Mouse (Mus musculus) heart, embryonic 16.5 days (tissue): ENCODE data around the gene Mtrex. TPM values are rescaled to one million over a fixed set of nuclear protein-coding genes. Genes with fewer than 3 reads are reported as not detected.

Source experiments
- ATAC-seq: fragments of 200-750 bp; cut with Nextera tagmentation; replicated peaks from 2 replicates; pipeline ENCODE4 v1.8.0; 2017; ENCODE audit warnings: moderate number of reproducible peaks; ENCODE audit not compliant: insufficient read depth, low FRiP score; ENCODE audit errors: extremely low read depth
- H3K27ac ChIP-seq: fragments of 300-500 bp; sonication (generic); 2 replicates; pipeline ENCODE4 v1.5.1; 2014; ENCODE audit warnings: mild to moderate bottlenecking, low read length, control low read depth, moderate library complexity
- H3K27me3 ChIP-seq: fragments of 300-500 bp; sonication (generic); 2 replicates; pipeline ENCODE4 v1.6.1; 2014; ENCODE audit warnings: low read length, mixed read lengths; ENCODE audit not compliant: control insufficient read depth, insufficient read depth
- H3K36me3 ChIP-seq: fragments of 300-500 bp; sonication (generic); 2 replicates; pipeline ENCODE4 v1.6.1; 2014; ENCODE audit not compliant: control insufficient read depth, insufficient read depth
- H3K4me1 ChIP-seq: fragments of 300-500 bp; sonication (generic); 2 replicates; pipeline ENCODE4 v1.6.1; 2014; ENCODE audit warnings: low read length, mixed read lengths; ENCODE audit not compliant: control insufficient read depth, insufficient read depth
- H3K4me2 ChIP-seq: fragments of 300-500 bp; sonication (generic); 2 replicates; pipeline ENCODE4 v1.6.1; 2014; ENCODE audit warnings: low read depth, mild to moderate bottlenecking, control low read depth, low read length
- H3K4me3 ChIP-seq: fragments of 300-500 bp; sonication (generic); 2 replicates; pipeline ENCODE4 v1.5.1; 2014; ENCODE audit warnings: mild to moderate bottlenecking, control low read depth, low read length
- H3K9ac ChIP-seq: fragments of 300-500 bp; sonication (generic); 2 replicates; pipeline ENCODE4 v1.6.1; 2014; ENCODE audit warnings: low read length, control low read depth
- H3K9me3 ChIP-seq: fragments of 300-500 bp; sonication (generic); replicated peaks from 2 replicates; pipeline ENCODE4 v1.6.1; 2016; ENCODE audit warnings: low read length; ENCODE audit not compliant: control insufficient read depth
- WGBS: fragments of 180-500 bp; shearing (Covaris S2); extraction: QIAGEN DNeasy Blood & Tissue Kit; methylation state at CpG from one replicate; pipeline ENCODE4 v1.1.7; 2014; 5-methylcytosine and 5-hydroxymethylcytosine counted together
- polyA plus RNA-seq: library from polyadenylated mRNA; unstranded; fragments of >200 nt; fragmentation: Nextera tagmentation; extraction: Ambion mirVana; gene quantifications from 2 replicates; pipeline ENCODE4 v1.2.1, GENCODE M21; 2015

The Mtrex gene
- 43.0 and 48.8 TPM in 2 replicates for polyA plus RNA-seq

DNA sequence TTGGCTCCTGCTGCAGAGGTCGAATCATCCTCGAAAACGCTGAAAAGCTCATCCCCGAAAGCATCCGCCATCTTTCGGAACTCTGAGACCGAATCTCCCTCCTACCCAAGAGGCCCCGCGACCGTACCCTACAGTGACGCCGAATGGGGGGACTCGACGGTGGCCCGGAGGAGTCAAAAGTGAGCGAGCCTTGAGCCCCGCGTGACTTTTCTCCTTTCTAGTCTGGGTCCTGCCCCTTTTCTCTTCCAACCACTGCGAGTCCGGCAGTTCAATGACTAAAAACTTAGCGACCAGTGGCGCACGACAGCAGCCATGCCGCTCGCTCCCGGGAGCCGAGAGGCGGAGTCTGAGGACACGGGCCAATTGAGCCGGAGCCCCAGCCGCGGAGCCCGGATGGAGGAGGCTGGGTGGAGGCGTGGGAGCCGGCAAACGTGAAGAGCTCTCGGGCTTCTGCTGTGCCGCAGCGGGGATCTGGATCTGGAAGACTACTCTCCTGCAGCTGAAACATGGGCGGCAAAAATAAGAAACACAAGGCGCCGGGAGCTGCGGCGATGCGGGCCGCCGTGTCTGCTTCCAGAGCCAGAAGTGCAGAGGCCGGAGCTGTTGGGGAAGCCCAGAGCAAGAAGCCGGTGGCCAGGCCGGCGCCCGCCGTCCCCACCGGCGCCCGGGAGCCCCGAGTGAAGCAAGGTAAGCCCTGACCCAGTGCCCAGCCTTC, at the start of gene Mtrex, which contains the start of gene Dhx29:
TSS of gene Mtrex (minus strand) at position 112 of the 715 bp plus-strand sequence.
TSS of gene Dhx29 (plus strand) at position 168 of the 715 bp plus-strand sequence.
- Histone ChIP-seq H3K4me1 (peaks cover 16% of the 10 kb centered on the region), H3K4me2 (peak within 1 kb of the TSS; percentile 78), H3K9me3 (no peaks in the 10 kb centered on the region), H3K27ac (peak within 1 kb of the TSS; percentile 87), H3K27me3 (no peaks in the 10 kb centered on the region), H3K9ac (peak within 1 kb of the TSS; percentile 89), H3K4me3 (peak within 1 kb of the TSS; percentile 88), H3K36me3 (peaks cover 3% of the 10 kb centered on the region; the same call in 1 of the 2 replicates)
- peak; percentile 98 for ATAC-seq
- under 1% methylated on average over 57 of the region's 57 CpGs for WGBS

DNA sequence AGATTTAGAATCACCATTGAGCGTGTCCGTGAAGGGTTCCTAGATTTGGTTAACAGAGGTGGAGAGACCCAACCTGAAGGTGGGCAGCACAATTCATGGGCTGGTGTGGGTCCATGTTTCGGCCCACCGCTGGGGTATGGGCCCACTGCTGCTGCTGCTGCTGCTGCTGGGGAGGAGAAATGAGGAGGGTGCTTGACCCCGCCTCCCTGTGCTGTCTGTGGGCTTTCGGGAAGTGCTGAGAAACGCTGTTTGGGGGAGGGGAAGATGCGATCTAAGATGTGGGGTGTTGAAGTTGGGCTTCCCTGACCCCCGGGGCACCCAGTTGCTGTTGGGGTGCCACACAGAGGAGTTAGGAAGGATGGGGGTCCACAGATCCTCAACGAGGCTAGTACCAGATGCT, 49.5 kb upstream of the Mtrex start:
- WGBS: 33% methylated on average over 10 of the region's 10 CpGs
- no peak for ATAC-seq
- no peak overlapping the region for H3K27ac ChIP-seq
- H3K9ac ChIP-seq: no peak overlapping the region
- no peaks in the 10 kb centered on the region for H3K36me3 ChIP-seq
- H3K4me1 ChIP-seq: no peaks in the 10 kb centered on the region
- H3K9me3 ChIP-seq: no peaks in the 10 kb centered on the region
- H3K27me3 ChIP-seq: peaks cover 9% of the 10 kb centered on the region
- peak overlapping the region; percentile 34 for H3K4me2 ChIP-seq
- H3K4me3 ChIP-seq: no peak overlapping the region

DNA sequence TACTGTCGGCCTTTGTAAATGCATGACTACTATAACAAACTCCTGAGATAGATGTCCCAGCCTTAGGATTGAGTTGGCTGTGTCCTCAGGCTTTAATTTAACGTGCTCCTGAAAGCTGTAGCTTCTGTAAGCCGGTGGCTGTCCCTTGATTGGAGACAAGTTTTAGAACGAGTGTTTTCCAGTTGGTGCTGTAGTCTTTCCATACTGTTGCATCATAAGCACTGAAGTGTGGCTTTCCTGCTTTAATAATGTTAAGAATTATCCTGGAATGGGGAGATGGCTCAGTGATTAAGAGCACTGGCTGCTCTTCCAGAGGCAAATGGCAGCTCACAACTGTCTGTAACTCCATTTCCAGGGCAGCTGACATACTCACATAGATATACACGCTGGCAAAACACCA, 40.1 kb upstream of the Mtrex start:
- ATAC-seq: no peak
- Histone ChIP-seq H3K9me3 (no peaks in the 10 kb centered on the region), H3K4me3 (no peak overlapping the region), H3K36me3 (peaks cover 30% of the 10 kb centered on the region), H3K9ac (no peak overlapping the region), H3K4me2 (no peak overlapping the region), H3K27ac (no peak overlapping the region), H3K27me3 (no peaks in the 10 kb centered on the region), H3K4me1 (no peaks in the 10 kb centered on the region)
- WGBS: 94% methylated on average over 5 of the region's 5 CpGs

DNA sequence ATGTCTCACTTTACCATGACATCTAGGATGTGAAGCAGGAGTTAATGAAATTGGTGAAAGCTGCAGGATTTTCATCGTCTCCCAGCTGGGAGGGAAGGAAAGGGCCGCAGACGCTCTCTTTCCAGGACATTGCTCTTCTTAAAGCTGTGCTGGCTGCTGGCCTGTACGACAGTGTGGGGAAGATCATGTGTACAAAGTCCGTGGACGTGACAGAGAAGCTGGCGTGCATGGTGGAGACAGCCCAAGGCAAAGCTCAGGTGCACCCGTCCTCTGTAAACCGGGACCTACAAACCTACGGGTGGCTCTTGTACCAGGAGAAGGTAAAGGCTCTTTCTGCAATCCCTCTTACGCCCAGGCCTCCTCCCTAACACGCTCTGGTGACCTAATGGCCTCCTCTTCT, 37.2 kb upstream of the Mtrex start:
- Histone ChIP-seq H3K36me3 (peaks cover 28% of the 10 kb centered on the region), H3K4me3 (no peak overlapping the region), H3K9me3 (no peaks in the 10 kb centered on the region), H3K27me3 (no peaks in the 10 kb centered on the region), H3K27ac (no peak overlapping the region), H3K4me1 (no peaks in the 10 kb centered on the region), H3K9ac (no peak overlapping the region), H3K4me2 (no peak overlapping the region)
- no peak for ATAC-seq
- 88% methylated on average over 12 of the region's 12 CpGs for WGBS

DNA sequence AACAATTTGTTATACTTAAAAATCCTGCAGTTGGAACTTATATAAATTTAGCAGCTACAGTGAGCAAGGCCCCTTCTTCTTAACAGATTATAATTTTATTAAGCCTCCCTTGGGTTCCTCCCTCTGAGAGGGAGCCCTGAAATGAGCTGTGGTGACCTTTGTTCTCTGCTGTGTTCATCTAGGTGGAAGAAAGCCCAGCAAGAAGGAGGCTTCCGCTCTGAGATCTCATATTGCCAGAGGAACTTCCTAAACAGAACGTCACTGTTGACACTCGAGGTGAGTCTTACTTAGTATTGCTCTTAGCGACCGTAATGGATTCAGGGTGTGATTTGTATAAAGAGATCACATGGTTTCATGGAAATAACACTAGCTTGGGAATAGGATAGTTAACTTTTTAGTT, 35.9 kb upstream of the Mtrex start:
- H3K36me3 ChIP-seq: peaks cover 26% of the 10 kb centered on the region

DNA sequence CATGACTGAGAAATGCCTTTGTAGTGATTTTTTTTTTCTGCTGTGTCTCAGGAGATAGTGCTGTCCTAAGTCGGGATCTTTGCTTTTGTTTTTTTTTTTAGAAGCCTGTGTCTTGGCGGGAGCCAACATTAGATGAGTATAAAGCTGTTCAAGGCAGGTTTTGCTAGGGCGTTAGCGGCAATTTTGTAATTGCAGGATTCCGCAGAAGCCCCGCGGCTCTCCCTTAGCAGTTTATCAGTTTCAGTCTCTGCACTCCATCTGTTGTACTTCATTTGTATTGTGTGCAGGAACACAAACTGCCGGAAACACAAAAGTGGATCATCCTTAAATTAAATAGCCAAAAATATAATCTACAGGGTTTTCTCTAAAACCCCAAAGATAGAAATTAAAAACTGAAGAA, 26.9 kb upstream of the Mtrex start:
- whole genome bisulfite sequencing: 90% methylated on average over 8 of the region's 8 CpGs
- no peak overlapping the region for H3K27ac ChIP-seq
- no peaks in the 10 kb centered on the region for H3K4me1 ChIP-seq
- H3K9ac ChIP-seq: no peak overlapping the region
- peaks cover 35% of the 10 kb centered on the region for H3K36me3 ChIP-seq
- ATAC-seq: no peak
- no peaks in the 10 kb centered on the region for H3K27me3 ChIP-seq
- H3K4me3 ChIP-seq: no peak overlapping the region
- no peak overlapping the region for H3K4me2 ChIP-seq
- H3K9me3 ChIP-seq: no peaks in the 10 kb centered on the region

More for the DNA sequence above, 35.9 kb upstream of the Mtrex start:
- 83% methylated on average over 5 of the region's 5 CpGs for WGBS
- Histone ChIP-seq H3K9ac (no peak overlapping the region), H3K9me3 (no peaks in the 10 kb centered on the region), H3K4me3 (no peak overlapping the region), H3K27ac (no peak overlapping the region), H3K27me3 (no peaks in the 10 kb centered on the region), H3K4me2 (no peak overlapping the region), H3K4me1 (no peaks in the 10 kb centered on the region)
- ATAC-seq: no peak

DNA sequence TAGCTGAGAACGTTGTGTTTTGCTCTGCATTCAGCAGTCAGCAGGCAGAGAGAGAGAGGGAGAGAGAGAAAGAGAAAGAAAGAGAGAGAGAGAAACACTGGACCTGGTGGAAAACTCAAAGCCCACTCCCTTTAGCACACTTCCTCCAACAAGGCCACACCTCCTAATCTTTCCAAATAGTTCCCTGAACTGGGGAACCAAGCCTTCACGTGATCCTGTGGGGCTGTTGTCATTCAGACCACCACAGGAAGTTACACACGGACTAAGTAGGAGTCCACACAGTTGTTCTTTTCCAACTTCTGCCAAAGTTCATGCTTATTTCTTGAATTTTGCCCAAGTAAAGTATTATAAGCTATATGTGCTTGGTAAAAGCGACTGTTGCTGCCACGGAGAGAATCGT, 18.7 kb upstream of the Mtrex start:
- no peak for ATAC-seq
- Histone ChIP-seq H3K4me1 (peaks cover 3% of the 10 kb centered on the region; the same call in 1 of the 2 replicates), H3K36me3 (peaks cover 47% of the 10 kb centered on the region), H3K4me3 (no peak overlapping the region), H3K27ac (no peak overlapping the region), H3K9me3 (no peaks in the 10 kb centered on the region), H3K27me3 (no peaks in the 10 kb centered on the region), H3K9ac (no peak overlapping the region), H3K4me2 (no peak overlapping the region)
- WGBS: 77% methylated on average over 6 of the region's 6 CpGs

DNA sequence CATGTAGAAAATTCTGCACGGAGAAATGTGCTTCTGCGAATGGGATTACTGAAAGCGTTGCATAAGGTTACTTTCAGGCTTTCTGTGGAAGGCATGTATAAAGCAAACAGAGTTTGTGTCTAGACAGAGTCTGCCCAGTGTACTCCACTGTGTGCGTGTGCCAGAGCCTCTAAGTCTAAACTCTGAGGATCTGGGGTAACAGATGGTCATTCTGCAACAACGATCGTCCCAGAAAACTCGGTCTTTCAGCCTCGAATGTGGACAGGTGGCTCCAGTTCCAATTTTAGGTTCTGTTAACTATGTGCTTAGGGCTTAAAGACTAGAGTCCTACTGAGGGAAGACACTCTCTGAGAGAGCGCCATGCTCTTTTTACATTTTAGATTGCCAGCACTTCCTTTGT, 18.1 kb upstream of the Mtrex start:
- ATAC-seq: no peak
- Histone ChIP-seq H3K27me3 (no peaks in the 10 kb centered on the region), H3K9me3 (no peaks in the 10 kb centered on the region), H3K9ac (no peak overlapping the region), H3K36me3 (peaks cover 44% of the 10 kb centered on the region), H3K4me3 (no peak overlapping the region), H3K4me2 (no peak overlapping the region), H3K4me1 (peaks cover 3% of the 10 kb centered on the region; the same call in 1 of the 2 replicates), H3K27ac (no peak overlapping the region)
- WGBS: 93% methylated on average over 9 of the region's 9 CpGs

DNA sequence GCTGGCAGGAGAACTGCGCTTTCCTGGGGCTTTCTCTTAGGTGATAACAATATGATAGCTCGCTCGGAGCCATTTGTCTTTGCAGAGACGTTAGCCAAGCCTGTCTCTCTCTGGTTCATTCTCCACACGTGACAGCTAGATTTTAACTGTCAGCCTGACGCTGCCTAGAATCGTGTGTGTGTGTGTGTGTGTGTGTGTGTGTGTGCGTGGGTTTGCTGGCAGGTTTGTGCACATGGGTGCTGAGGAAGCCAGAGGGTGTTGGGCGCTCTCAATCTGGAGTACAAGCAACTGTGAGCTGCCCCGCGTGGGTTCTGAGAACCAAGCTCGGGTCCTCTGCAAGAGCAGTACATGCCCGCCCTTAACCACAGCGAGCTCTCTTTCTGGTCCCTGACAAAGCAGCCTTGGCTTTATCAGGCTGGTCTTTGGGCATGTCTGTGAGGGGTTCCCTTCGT, 14.7 kb upstream of the Mtrex start:
- H3K27ac ChIP-seq: no peak overlapping the region
- H3K9me3 ChIP-seq: no peaks in the 10 kb centered on the region
- H3K36me3 ChIP-seq: peaks cover 27% of the 10 kb centered on the region
- peak overlapping the region; percentile 13; the same call in 1 of the 2 replicates for H3K4me2 ChIP-seq
- no peak overlapping the region for H3K9ac ChIP-seq
- 0 out of 2 replicates have a peak, but pooled peaks have one; percentile 14 for ATAC-seq
- WGBS: 39% methylated on average over 15 of the region's 15 CpGs
- H3K27me3 ChIP-seq: no peaks in the 10 kb centered on the region
- no peak overlapping the region for H3K4me3 ChIP-seq
- H3K4me1 ChIP-seq: peaks cover 3% of the 10 kb centered on the region; the same call in 1 of the 2 replicates
